Comparison of ENCODE assay signal across 18 mouse cellular contexts in genomic region chr2:170277896-170278295, GRCm38 (mm10).
DNase-seq lines count a peak whose midpoint lies in the region; ATAC-seq and TF ChIP-seq lines count a peak whose summit lies in the region.
"Had no signal": no experiment of that assay in that cellular context is flagged by ENCODE, and none has a peak within 500 bp of the region (broad histone marks: within the 10 kb centered on the region; RNA-seq: fewer than 3 reads in every experiment).

No protein-coding gene starts in this region.

- peak; percentile 30 to 53 for DNase-seq in heart, adult 18-20 months
- no peak for DNase-seq in heart, postnatal 4 days
- DNase-seq in kidney, postnatal 0 days (ENCODE audit: low spot score): peak; percentile 59
- DNase-seq in kidney, adult 11 months: no peak
- DNase-seq in adipocyte (ENCODE audit: low spot score): peak; percentile 11
- DNase-seq in kidney, postnatal 4 days: peak; percentile 47 to 63
- DNase-seq in cerebellum, adult 18-20 months: no peak
- DNase-seq in thymus, postnatal 36 days: no peak
- DNase-seq: cerebellum, postnatal 36 days; gastrocnemius, adult 2 months; liver, postnatal 0 days; retina, postnatal 1 day; thymus, postnatal 14 days had no signal

- no peak overlapping the region for H3K27ac ChIP-seq in kidney, postnatal 0 days
- H3K27ac ChIP-seq: embryonic facial prominence, embryonic 10.5 days; gastrocnemius, adult 2 months; limb, embryonic 15.5 days had no signal

- ATAC-seq in kidney, postnatal 0 days (replicated peaks; ENCODE audit: low FRiP score, low read depth): no peak
- ATAC-seq: forebrain, embryonic 16.5 days; liver, postnatal 0 days had no signal

- no peaks in the 10 kb centered on the region for H3K27me3 ChIP-seq in kidney, postnatal 0 days (ENCODE audit: insufficient read depth, low read length)
- H3K27me3 ChIP-seq: limb, embryonic 15.5 days had no signal

- 40% methylated on average over 8 of the region's 8 CpGs for WGBS in kidney, postnatal 0 days

- H3K4me2 ChIP-seq in kidney, postnatal 0 days (ENCODE audit: low read length): no peak overlapping the region
- H3K4me2 ChIP-seq: limb, embryonic 15.5 days; midbrain, embryonic 11.5 days had no signal

- H3K36me3 ChIP-seq in kidney, postnatal 0 days (ENCODE audit: insufficient read depth, low read length): no peaks in the 10 kb centered on the region
- H3K36me3 ChIP-seq: embryonic facial prominence, embryonic 10.5 days; limb, embryonic 15.5 days had no signal

- no peak for TF ChIP-seq CTCF in kidney, postnatal 0 days (IDR thresholded peaks at IDR 0.05; ENCODE audit: low read depth)

- no peaks in the 10 kb centered on the region for H3K4me1 ChIP-seq in kidney, postnatal 0 days (replicated peaks; ENCODE audit: insufficient read depth, low read length)

- no peaks in the 10 kb centered on the region for H3K9me3 ChIP-seq in kidney, postnatal 0 days (replicated peaks; ENCODE audit: low read length)
- H3K9me3 ChIP-seq: embryonic facial prominence, embryonic 10.5 days; limb, embryonic 15.5 days had no signal

- H3K4me3 ChIP-seq in kidney, postnatal 0 days (replicated peaks; ENCODE audit: low read depth, low read length): no peak overlapping the region
- H3K4me3 ChIP-seq: embryonic facial prominence, embryonic 10.5 days; erythroblast, embryonic 14.5 days; gastrocnemius, adult 2 months; limb, embryonic 15.5 days had no signal

- H3K9ac ChIP-seq in kidney, postnatal 0 days (ENCODE audit: low read depth, low read length): no peak overlapping the region
- H3K9ac ChIP-seq: limb, embryonic 15.5 days; liver, postnatal 0 days had no signal

Comparison
In these comparisons a context has a peak if more than half of its experiments do, and no peak if none do; other contexts are left out.
1. DNase-seq: peak in heart, adult 18-20 months (2 of 2), kidney, postnatal 0 days (single experiment), adipocyte (single experiment) and kidney, postnatal 4 days (2 of 2); none in heart, postnatal 4 days (single experiment), kidney, adult 11 months (single experiment), cerebellum, adult 18-20 months (0 of 2) and thymus, postnatal 36 days (0 of 2).